ENCODE assay signal across 8 mouse cellular contexts in the genomic region with DNA sequence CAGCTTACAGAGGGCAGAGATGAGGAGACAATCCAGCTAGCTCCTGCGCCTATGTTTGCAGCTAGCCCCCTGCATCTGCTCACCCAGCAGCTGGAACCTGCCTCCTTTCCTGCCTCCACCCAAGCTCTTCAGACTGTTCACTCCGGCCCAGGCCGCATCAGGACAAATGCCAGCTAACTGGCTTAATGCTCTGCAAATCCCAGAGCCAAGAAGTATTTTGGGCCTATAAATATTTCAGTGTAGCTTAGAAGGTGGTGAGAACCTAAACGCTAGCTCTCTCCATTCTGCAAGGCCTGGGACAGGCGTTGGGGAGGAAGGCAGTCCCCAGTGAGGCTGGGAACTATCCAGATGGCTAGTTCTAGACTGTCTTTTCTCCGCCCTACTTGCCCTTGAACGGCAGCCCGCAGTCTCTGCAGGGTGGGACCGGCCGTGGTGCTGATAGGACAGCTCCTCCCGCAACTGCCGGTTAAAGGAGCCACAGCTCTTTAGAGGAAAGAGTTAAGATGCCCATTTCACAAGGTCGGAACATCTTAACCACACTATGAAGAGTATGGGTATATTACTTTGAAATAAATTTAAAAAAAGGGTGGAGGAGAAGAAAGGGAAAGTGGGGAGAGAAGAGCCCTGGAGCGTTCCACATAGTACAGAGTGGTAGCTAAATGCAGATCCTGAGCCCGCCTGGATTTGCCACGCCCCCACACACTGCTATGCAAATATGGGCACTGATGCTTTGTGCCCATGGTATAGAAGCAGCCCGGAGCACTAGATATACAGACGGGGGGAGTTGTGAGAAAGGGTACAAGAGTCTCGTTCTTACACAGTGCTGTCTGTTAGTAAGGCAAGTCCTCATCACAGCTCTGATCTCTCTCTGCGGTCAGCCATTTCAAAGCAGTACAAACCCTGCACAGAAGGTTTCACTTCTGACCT. TPM values are rescaled to one million over a fixed set of nuclear protein-coding genes. Genes with fewer than 3 reads are reported as not detected.
DNase-seq lines count a peak whose midpoint lies in the region; ATAC-seq and TF ChIP-seq lines count a peak whose summit lies in the region.

No protein-coding gene starts in this region.

- H3K9ac ChIP-seq in liver, embryonic 14.5 days (replicated peaks), result no peak overlapping the region
- H3K9ac ChIP-seq in neural tube, embryonic 11.5 days (ENCODE audit: low read length), result no peak overlapping the region

- no peak for TF ChIP-seq POLR2A in thymus, adult 2 months (IDR thresholded peaks at IDR 0.05; ENCODE audit: control insufficient read depth, extremely low read depth, insufficient read depth, low read length, poor library complexity)

- no peaks in the 10 kb centered on the region for H3K9me3 ChIP-seq in liver, embryonic 14.5 days (ENCODE audit: control insufficient read depth, low read length)
- H3K9me3 ChIP-seq in neural tube, embryonic 11.5 days (ENCODE audit: control insufficient read depth, low read length), result no peaks in the 10 kb centered on the region

- H3K4me1 ChIP-seq in thymus, adult 2 months (replicated peaks; ENCODE audit: control insufficient read depth, insufficient read depth, low read length), result no peaks in the 10 kb centered on the region
- H3K4me1 ChIP-seq in liver, embryonic 14.5 days (replicated peaks; ENCODE audit: control insufficient read depth in 2 of 2, insufficient read depth in 2 of 2, low read length in 1 of 2), result no peaks in the 10 kb centered on the region; a peak in 1 of 4 replicates
- peaks cover 7% of the 10 kb centered on the region; the same call in 1 of the 2 replicates for H3K4me1 ChIP-seq in neural tube, embryonic 11.5 days (ENCODE audit: control insufficient read depth, insufficient read depth, low read length)

- no peak overlapping the region for H3K27ac ChIP-seq in thymus, adult 2 months (ENCODE audit: control insufficient read depth, insufficient read depth, low read length)
- H3K27ac ChIP-seq in liver, embryonic 14.5 days, result no peak overlapping the region
- no peak overlapping the region for H3K27ac ChIP-seq in neural tube, embryonic 11.5 days (ENCODE audit: low read depth, low read length)

- no peak for TF ChIP-seq CTCF in thymus, adult 2 months (IDR thresholded peaks at IDR 0.05; ENCODE audit: borderline replicate concordance, control insufficient read depth, extremely low read depth, insufficient read depth, low read length, poor library complexity)
- no peak for TF ChIP-seq CTCF in liver, embryonic 14.5 days (IDR thresholded peaks at IDR 0.05; ENCODE audit: low read depth)

- no peak for TF ChIP-seq EP300 in liver, embryonic 14.5 days (IDR thresholded peaks at IDR 0.05; ENCODE audit: low read depth)

- WGBS in thymus, adult 2 months, result 32% methylated on average over 20 of the region's 20 CpGs
- WGBS in liver, embryonic 14.5 days (ENCODE audit: insufficient replicate concordance), result 19% methylated on average over 20 of the region's 20 CpGs
- WGBS in neural tube, embryonic 11.5 days, result 19% methylated on average over 20 of the region's 20 CpGs

- H3K36me3 ChIP-seq in thymus, adult 2 months (ENCODE audit: control insufficient read depth, insufficient read depth, low read length), result no peaks in the 10 kb centered on the region
- no peaks in the 10 kb centered on the region for H3K36me3 ChIP-seq in liver, embryonic 14.5 days (replicated peaks; ENCODE audit: control insufficient read depth, insufficient read depth, low read depth)
- no peaks in the 10 kb centered on the region for H3K36me3 ChIP-seq in neural tube, embryonic 11.5 days (ENCODE audit: control insufficient read depth, insufficient read depth, low read length)

- ATAC-seq in liver, embryonic 14.5 days (ENCODE audit: insufficient read depth), result no peak
- ATAC-seq in neural tube, embryonic 11.5 days (ENCODE audit: insufficient read depth, low FRiP score, low TSS enrichment), result peak; percentile 71; the same call in 1 of the 2 replicates

- no peaks in the 10 kb centered on the region for H3K27me3 ChIP-seq in thymus, adult 2 months (ENCODE audit: control insufficient read depth, insufficient read depth, low read length)
- H3K27me3 ChIP-seq in liver, embryonic 14.5 days (ENCODE audit: control insufficient read depth, insufficient read depth, low read length), result no peaks in the 10 kb centered on the region
- H3K27me3 ChIP-seq in neural tube, embryonic 11.5 days (ENCODE audit: control insufficient read depth, insufficient read depth, low read length), result no peaks in the 10 kb centered on the region

- H3K4me3 ChIP-seq in thymus, adult 2 months (ENCODE audit: control insufficient read depth, insufficient read depth, low read length), result no peak overlapping the region
- no peak overlapping the region for H3K4me3 ChIP-seq in liver, embryonic 14.5 days (ENCODE audit: insufficient read depth in 1 of 2, low read depth in 2 of 2, low read length in 2 of 2)
- no peak overlapping the region for H3K4me3 ChIP-seq in neural tube, embryonic 11.5 days (ENCODE audit: low read depth, low read length)

- no peak overlapping the region for H3K4me2 ChIP-seq in liver, embryonic 14.5 days (ENCODE audit: low read depth)
- peak overlapping the region; percentile 10; the same call in 1 of the 2 replicates for H3K4me2 ChIP-seq in neural tube, embryonic 11.5 days (ENCODE audit: low read depth)

- DNase-seq in thymus, adult 2 months, result peak; percentile 29
- no peak for DNase-seq in thymus, adult 18-20 months
- DNase-seq in embryo, embryonic 9.5 days (ENCODE audit: extremely low spot score), result peak; percentile 84
- peak; percentile 82 to 84 for DNase-seq in heart, adult 18-20 months
- DNase-seq in kidney, adult 18-20 months, result peak; percentile 47
- DNase-seq in liver, embryonic 14.5 days (ENCODE audit: low read depth in 3 of 3, low spot score in 3 of 3), result peak in 2 of 3 experiments; percentile 9 to 26
- peak; percentile 79 for DNase-seq in neural tube, embryonic 11.5 days (ENCODE audit: low spot score)
- peak; percentile 68 for DNase-seq in testis, postnatal 14 days (ENCODE audit: low spot score)

RNA-seq across cellular contexts. Expression of a gene that starts 8.9 kb away (rescaled TPM):
- 8.0 and 8.7 TPM in 2 replicates for polyA plus RNA-seq in thymus, adult 2 months (2012; rRNA removed)
- total RNA-seq in heart, adult 18-20 months (2021), result 10 to 100 TPM; 16.3 to 16.7 TPM
- polyA plus RNA-seq in liver, embryonic 14.5 days (2012; rRNA removed), result 1.3 and 1.5 TPM in 2 replicates
- 1.0 and 1.8 TPM in 2 replicates for polyA plus RNA-seq in liver, embryonic 14.5 days (2014; fragmentation: Nextera tagmentation; extraction: Ambion mirVana)
- polyA plus RNA-seq in neural tube, embryonic 11.5 days (2014; fragmentation: Nextera tagmentation; extraction: Ambion mirVana), result 18.1 and 20.0 TPM in 2 replicates

Comparison
In these comparisons a context has a peak if more than half of its experiments do, and no peak if none do; other contexts are left out.
1. DNase-seq: peak in thymus, adult 2 months (single experiment), embryo, embryonic 9.5 days (single experiment), heart, adult 18-20 months (2 of 2), kidney, adult 18-20 months (single experiment), liver, embryonic 14.5 days (2 of 3), neural tube, embryonic 11.5 days (single experiment) and testis, postnatal 14 days (single experiment); none in thymus, adult 18-20 months (0 of 2).